Mouse (Mus musculus) bone marrow, adult 2 months (tissue): ENCODE data around the gene Eml2. TPM values are rescaled to one million over a fixed set of nuclear protein-coding genes. Genes with fewer than 3 reads are reported as not detected.
A peak's percentile ranks its signal among the peaks of the same experiment; 100 is the strongest.

Source experiments
- H3K27ac ChIP-seq: fragments of 200-500 bp; 2 replicates; pipeline ENCODE4 v1.5.1; 2012; ENCODE audit warnings: low read depth, mild to moderate bottlenecking, control low read depth, inconsistent platforms, low read length; ENCODE audit not compliant: control insufficient read depth, poor library complexity, insufficient read depth
- H3K4me1 ChIP-seq: fragments of 200-500 bp; 2 replicates; pipeline ENCODE4 v1.6.1; 2011; ENCODE audit warnings: low read length; ENCODE audit not compliant: control insufficient read depth, insufficient read depth
- H3K4me3 ChIP-seq: fragments of 200-500 bp; replicated peaks from 2 replicates; pipeline ENCODE3; 2011; ENCODE audit warnings: mild to moderate bottlenecking, low read depth, low read length, control low read depth; ENCODE audit not compliant: control insufficient read depth
- CTCF ChIP-seq: fragments of 200-500 bp; IDR thresholded peaks from 2 replicates; pipeline ENCODE4 v1.5.1; 2011; ENCODE audit warnings: low read length, control low read depth; ENCODE audit not compliant: control insufficient read depth, insufficient read depth
- POLR2A ChIP-seq: fragments of 200-500 bp; IDR thresholded peaks from 2 replicates; pipeline ENCODE4 v1.6.1; 2011; ENCODE audit warnings: low read depth, mild to moderate bottlenecking, control low read depth, low read length, borderline replicate concordance; ENCODE audit not compliant: control insufficient read depth
- WGBS: fragments of 180-500 bp; shearing (Covaris S2); methylation state at CpG from one replicate; pipeline ENCODE4 v1.1.7; 2018; 5-methylcytosine and 5-hydroxymethylcytosine counted together
- polyA plus RNA-seq: library from polyadenylated mRNA; stranded (reverse); fragments of >200 nt; gene quantifications from 2 replicates; pipeline ENCODE4 v1.2.4, GENCODE M21; 2011; ENCODE audit warnings: low replicate concordance; ENCODE audit not compliant: missing spikeins, insufficient read depth, insufficient read length

Eml2 gene
- polyA plus RNA-seq, 1 experiment = 33.1 TPM

- WGBS = under 1% methylated on average over 89 of the region's 91 CpGs
- H3K27ac ChIP-seq = peak within 1 kb of the TSS; percentile 98
- H3K4me1 ChIP-seq = peaks cover 2% of the 10 kb centered on the region; the same call in 1 of the 2 replicates
- TF ChIP-seq CTCF = peak; percentile 56; the same call in 1 of the 2 replicates
- peak; percentile 98 for TF ChIP-seq POLR2A
- H3K4me3 ChIP-seq = peak within 1 kb of the TSS; percentile 94
Observed at GRCm38 (mm10) chr7:19227883-19228792, 51.9 kb downstream of the Eml2 start, which contains the start of gene Opa3. Gene Opa3, plus strand, starts transcription at chr7:19228334.

GRCm38 (mm10) chr7:19228793-19229148 lies 52.5 kb downstream of the Eml2 start:
- Histone ChIP-seq H3K27ac (peak overlapping the region; percentile 89), H3K4me3 (peak overlapping the region; percentile 83), H3K4me1 (peaks cover 2% of the 10 kb centered on the region; the same call in 1 of the 2 replicates)
- TF ChIP-seq CTCF (no peak), POLR2A (no peak)
- under 1% methylated on average over 14 of the region's 14 CpGs for WGBS

DNA sequence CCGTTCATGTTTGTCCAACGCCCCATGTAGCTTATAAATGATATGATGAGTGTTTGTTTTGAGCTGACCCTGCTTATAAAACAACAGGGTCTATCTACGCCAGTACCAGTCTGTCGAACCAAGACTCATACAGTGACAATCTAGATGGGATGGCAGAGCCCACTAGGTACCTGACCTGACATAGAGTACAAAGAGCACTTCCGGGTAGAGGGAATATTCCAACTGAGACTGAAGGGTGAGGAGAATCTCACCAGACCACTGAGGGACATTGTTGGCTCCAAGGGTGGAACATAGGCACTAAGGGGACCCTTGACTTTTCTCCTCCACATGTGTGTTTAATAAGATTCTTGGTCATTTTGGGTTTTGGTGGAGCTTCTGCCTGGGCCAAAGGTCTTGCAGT lies 53.2 kb downstream of the Eml2 start:
- Histone ChIP-seq H3K4me3 (peak overlapping the region; percentile 49), H3K4me1 (peaks cover 2% of the 10 kb centered on the region; the same call in 1 of the 2 replicates), H3K27ac (peak overlapping the region; percentile 89; the same call in 1 of the 2 replicates)
- 25% methylated on average over 5 of the region's 5 CpGs for WGBS
- no peak for TF ChIP-seq POLR2A
- TF ChIP-seq CTCF = no peak

DNA sequence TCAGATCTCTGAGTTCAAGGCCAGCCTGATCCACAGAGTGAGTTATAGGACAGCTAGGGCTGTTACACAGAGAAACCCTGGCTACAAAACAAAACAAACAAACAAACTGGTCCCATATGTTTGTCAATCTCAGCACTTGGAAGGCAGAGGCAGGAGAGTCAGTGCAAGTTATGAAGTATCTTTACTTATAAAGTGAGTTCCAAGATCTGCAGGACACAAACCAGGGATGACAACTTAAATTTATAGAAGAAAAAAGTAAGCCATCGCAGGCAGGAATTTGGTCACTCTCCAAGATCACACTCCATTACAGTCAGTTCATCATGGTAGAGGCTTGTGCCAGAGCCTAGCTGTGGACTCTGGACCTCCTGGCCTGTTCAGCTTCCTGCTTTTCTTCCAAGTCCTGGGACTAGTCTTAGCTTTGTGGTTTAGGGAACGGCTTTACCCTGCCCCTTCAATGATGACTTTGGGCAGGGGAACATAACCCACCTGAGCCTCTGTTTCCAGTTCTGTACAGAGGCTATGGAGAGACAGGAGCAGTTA lies 53.9 kb downstream of the Eml2 start:
- H3K4me1 ChIP-seq = peaks cover 2% of the 10 kb centered on the region; the same call in 1 of the 2 replicates
- WGBS = 88% methylated on average over 2 of the region's 2 CpGs
- no peak overlapping the region for H3K27ac ChIP-seq
- H3K4me3 ChIP-seq = no peak overlapping the region
- TF ChIP-seq POLR2A (no peak), CTCF (no peak)

DNA sequence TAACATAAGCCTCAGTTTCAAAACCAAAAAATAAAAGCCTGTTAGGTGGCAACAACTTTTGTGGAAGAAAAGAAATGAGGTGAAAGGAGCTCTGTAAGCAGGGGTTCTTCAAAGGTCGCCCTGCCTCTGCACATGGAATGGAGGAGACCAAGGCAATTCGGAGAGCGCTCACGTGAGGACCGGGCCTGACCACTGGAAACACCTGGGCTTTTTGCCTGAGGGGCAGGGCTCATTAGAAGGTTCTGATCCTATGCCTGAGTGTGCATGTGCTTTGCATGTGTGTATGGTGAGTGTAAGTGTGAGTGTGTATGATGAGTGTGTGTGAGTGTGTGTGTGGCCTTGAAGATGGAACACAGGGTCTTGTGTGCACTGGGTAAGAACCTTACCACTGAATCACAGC lies 54.7 kb downstream of the Eml2 start:
- WGBS = 93% methylated on average over 5 of the region's 5 CpGs
- H3K27ac ChIP-seq = no peak overlapping the region
- no peak overlapping the region for H3K4me3 ChIP-seq
- no peak for TF ChIP-seq CTCF
- TF ChIP-seq POLR2A = no peak
- no peaks in the 10 kb centered on the region; the same call in 1 of the 2 replicates for H3K4me1 ChIP-seq

GRCm38 (mm10) chr7:19231849-19232248 lies 55.6 kb downstream of the Eml2 start:
- WGBS = 76% methylated on average over 3 of the region's 3 CpGs
- no peak for TF ChIP-seq CTCF
- no peak for TF ChIP-seq POLR2A
- Histone ChIP-seq H3K4me1 (no peaks in the 10 kb centered on the region; the same call in 1 of the 2 replicates), H3K27ac (no peak overlapping the region), H3K4me3 (no peak overlapping the region)

DNA sequence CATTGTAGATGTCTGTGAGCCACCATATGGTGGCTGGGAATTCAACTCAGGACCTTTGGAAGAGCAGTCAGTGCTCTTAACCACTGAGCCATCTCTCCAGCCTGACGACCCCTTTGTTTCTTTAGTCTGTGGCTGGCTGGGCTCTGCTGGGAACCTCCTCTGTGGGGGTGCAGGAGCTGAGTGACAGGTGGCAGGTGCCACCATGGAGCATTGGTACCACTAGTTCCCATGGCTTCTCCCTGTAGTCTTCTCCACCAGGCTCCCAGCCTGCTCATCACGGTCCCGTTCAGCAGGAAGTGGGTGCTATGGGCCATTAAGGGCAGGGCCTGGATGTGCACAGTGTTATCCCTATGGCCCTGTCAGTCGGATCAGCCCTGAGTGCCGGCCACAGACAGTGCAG lies 58.4 kb downstream of the Eml2 start:
- WGBS = 69% methylated on average over 5 of the region's 5 CpGs
- no peak overlapping the region for H3K27ac ChIP-seq
- no peak for TF ChIP-seq POLR2A
- TF ChIP-seq CTCF = no peak
- no peaks in the 10 kb centered on the region for H3K4me1 ChIP-seq
- no peak overlapping the region for H3K4me3 ChIP-seq

GRCm38 (mm10) chr7:19235092-19235671 lies 59.0 kb downstream of the Eml2 start:
- H3K4me1 ChIP-seq = no peaks in the 10 kb centered on the region

More at GRCm38 (mm10) chr7:19235092-19235671, 59.0 kb downstream of the Eml2 start:
- H3K27ac ChIP-seq = no peak overlapping the region
- 59% methylated on average over 2 of the region's 2 CpGs for WGBS
- no peak for TF ChIP-seq CTCF
- TF ChIP-seq POLR2A = no peak
- no peak overlapping the region for H3K4me3 ChIP-seq
